Mouse (Mus musculus): ENCODE measurements around the gene Dcaf1. TPM values are rescaled to one million over a fixed set of nuclear protein-coding genes. Genes with fewer than 3 reads are reported as not detected.

The Dcaf1 gene
- polyA plus RNA-seq (2012; fragmentation: generic; extraction: Trizol) = 17.1 TPM
- long read RNA-seq, experiment 1 = 0 reads
- long read RNA-seq, experiment 2, partial matches to known transcripts = 0 of 3 reads
- long read RNA-seq, experiment 2, other reads (novel, unspliced or antisense) = 3 of 3 reads

DNA sequence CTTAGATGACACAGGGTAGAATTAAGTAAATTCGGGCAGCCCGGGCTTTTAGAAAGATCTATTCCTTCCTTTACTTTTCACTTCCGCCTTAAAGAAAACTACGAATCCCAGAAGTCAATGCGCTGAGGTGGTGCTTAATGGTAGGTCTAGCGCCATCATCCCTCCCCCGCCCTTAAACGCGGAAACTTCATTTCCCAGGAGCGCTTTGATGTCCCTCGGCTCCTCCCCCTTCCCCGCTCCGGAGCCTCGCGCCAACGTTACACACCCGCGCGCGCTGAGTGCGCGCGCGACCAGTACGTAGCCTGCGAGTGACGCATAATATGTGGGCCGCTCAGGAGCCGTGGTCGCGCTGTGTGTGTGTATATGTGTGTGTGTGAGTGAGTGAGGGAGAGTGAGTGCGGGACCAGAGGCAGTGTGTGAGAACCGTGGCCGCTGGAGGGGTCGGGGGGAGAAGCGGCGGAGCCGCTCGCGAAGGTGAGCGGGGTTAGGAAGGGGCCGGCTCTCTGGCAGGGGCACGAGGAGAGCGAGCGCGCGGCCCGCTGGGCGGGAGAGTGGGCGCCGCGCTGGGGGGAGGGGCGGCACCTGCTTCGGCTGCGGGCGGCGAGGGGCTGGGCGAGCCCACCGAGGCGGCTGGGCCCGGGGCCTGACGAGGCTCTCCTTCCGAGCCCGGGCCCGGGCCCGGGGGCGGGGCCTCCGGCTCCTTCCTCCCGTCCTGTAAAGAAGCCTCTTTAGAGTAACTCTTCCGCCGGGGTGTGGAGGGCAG, at the start of gene Dcaf1:
TSS of gene Dcaf1 (plus strand) at position 257 of the 763 bp plus-strand sequence.
- H3K79me2 ChIP-seq (ENCODE audit: control insufficient read depth, insufficient read depth) = peaks cover 46% of the 10 kb centered on the region
- TF ChIP-seq CEBPB (IDR thresholded peaks at IDR 0.05; ENCODE audit: low read depth) (no peak), MYOD1 (IDR thresholded peaks at IDR 0.05; ENCODE audit: control insufficient read depth, insufficient read length, low read depth) (no peak), USF1 (IDR thresholded peaks at IDR 0.05; ENCODE audit: low read depth) (no peak), FOSL1 (IDR thresholded peaks at IDR 0.05; ENCODE audit: insufficient read depth, low read length, poor library complexity, severe bottlenecking) (no peak), MAX (IDR thresholded peaks at IDR 0.05) (peak; percentile 52), MYOG (IDR thresholded peaks at IDR 0.05; ENCODE audit: control insufficient read depth, extremely low read depth, insufficient read length) (no peak), CTCF (IDR thresholded peaks at IDR 0.05; ENCODE audit: control insufficient read depth, insufficient read depth, insufficient read length) (no peak)

DNA sequence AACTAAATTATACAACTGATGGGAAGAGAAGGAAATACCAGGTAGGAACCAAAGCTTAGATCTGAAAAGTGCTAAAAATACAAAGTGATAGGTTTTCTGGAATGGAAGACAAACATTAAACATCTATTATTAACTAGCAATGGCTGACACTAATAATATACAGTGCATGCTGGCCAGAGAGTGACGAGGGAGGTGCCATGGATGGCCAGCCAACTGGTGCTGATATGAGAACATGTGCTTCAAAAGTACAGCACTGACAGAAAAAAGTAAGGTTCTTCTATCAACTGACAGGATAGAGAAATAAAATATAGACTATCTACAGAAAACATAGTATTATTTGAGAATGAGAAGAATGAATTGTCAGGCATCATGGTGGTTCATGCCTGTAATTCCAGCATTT, 45.6 kb upstream of the Dcaf1 start:
- Histone ChIP-seq H3K36me3 (ENCODE audit: control insufficient read depth, insufficient read depth) (no peaks in the 10 kb centered on the region), H3K79me3 (ENCODE audit: low read depth) (peaks cover 41% of the 10 kb centered on the region), H3K27me3 (ENCODE audit: control insufficient read depth, insufficient read depth, insufficient read length) (no peaks in the 10 kb centered on the region), H3K4me3 (ENCODE audit: insufficient read depth, poor library complexity, severe bottlenecking) (no peak overlapping the region), H3K79me2 (ENCODE audit: control insufficient read depth, insufficient read depth) (peaks cover 79% of the 10 kb centered on the region), H3ac (ENCODE audit: control insufficient read depth, insufficient read length, low read depth) (no peak overlapping the region)
- TF ChIP-seq FOSL1 (IDR thresholded peaks at IDR 0.05; ENCODE audit: insufficient read depth, low read length, poor library complexity, severe bottlenecking) (no peak), MAX (IDR thresholded peaks at IDR 0.05) (no peak), CTCF (IDR thresholded peaks at IDR 0.05; ENCODE audit: control insufficient read depth, insufficient read depth, insufficient read length) (no peak), CEBPB (IDR thresholded peaks at IDR 0.05; ENCODE audit: low read depth) (no peak)

More for the DNA sequence above, at the start of gene Dcaf1:
- no peaks in the 10 kb centered on the region for H3K27me3 ChIP-seq (ENCODE audit: control insufficient read depth, insufficient read depth, insufficient read length)
- H3ac ChIP-seq (ENCODE audit: control insufficient read depth, insufficient read length, low read depth) = peak within 1 kb of the TSS; percentile 62
- peaks cover 28% of the 10 kb centered on the region for H3K79me3 ChIP-seq (ENCODE audit: low read depth)
- no peaks in the 10 kb centered on the region for H3K36me3 ChIP-seq (ENCODE audit: control insufficient read depth, insufficient read depth)
- peak within 1 kb of the TSS; percentile 80 for H3K4me3 ChIP-seq (ENCODE audit: insufficient read depth, poor library complexity, severe bottlenecking)

DNA sequence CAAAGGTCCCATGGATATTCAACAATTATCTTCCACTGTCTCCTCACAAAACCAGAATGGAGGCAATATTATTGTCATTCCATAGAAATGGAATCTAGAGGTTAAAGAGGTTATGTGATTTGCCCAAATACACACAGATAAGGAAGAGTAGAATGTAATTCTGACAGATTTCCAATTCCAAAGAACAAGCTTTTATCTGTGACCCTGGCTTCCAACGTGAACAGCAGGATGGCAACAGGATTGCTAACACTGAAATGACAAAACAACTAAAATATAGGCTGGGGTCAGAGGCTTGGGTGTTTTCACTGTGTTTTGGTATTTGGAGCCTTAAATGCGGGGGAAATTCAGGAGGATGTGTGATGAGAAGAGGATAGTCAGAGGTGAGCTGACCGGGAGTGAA, 44.3 kb upstream of the Dcaf1 start:
- H3K27me3 ChIP-seq (ENCODE audit: control insufficient read depth, insufficient read depth, insufficient read length) = no peaks in the 10 kb centered on the region
- no peak overlapping the region for H3K4me3 ChIP-seq (ENCODE audit: insufficient read depth, poor library complexity, severe bottlenecking)
- peaks cover 41% of the 10 kb centered on the region for H3K79me3 ChIP-seq (ENCODE audit: low read depth)
- no peak overlapping the region for H3ac ChIP-seq (ENCODE audit: control insufficient read depth, insufficient read length, low read depth)
- peaks cover 84% of the 10 kb centered on the region for H3K79me2 ChIP-seq (ENCODE audit: control insufficient read depth, insufficient read depth)
- no peaks in the 10 kb centered on the region for H3K36me3 ChIP-seq (ENCODE audit: control insufficient read depth, insufficient read depth)
- TF ChIP-seq CEBPB (IDR thresholded peaks at IDR 0.05; ENCODE audit: low read depth) (no peak), CTCF (IDR thresholded peaks at IDR 0.05; ENCODE audit: control insufficient read depth, insufficient read depth, insufficient read length) (no peak), FOSL1 (IDR thresholded peaks at IDR 0.05; ENCODE audit: insufficient read depth, low read length, poor library complexity, severe bottlenecking) (no peak), MAX (IDR thresholded peaks at IDR 0.05) (no peak), MYOG (IDR thresholded peaks at IDR 0.05; ENCODE audit: control insufficient read depth, extremely low read depth, insufficient read length) (no peak), MYOD1 (IDR thresholded peaks at IDR 0.05; ENCODE audit: control insufficient read depth, insufficient read length, low read depth) (no peak), USF1 (IDR thresholded peaks at IDR 0.05; ENCODE audit: low read depth) (no peak)

DNA sequence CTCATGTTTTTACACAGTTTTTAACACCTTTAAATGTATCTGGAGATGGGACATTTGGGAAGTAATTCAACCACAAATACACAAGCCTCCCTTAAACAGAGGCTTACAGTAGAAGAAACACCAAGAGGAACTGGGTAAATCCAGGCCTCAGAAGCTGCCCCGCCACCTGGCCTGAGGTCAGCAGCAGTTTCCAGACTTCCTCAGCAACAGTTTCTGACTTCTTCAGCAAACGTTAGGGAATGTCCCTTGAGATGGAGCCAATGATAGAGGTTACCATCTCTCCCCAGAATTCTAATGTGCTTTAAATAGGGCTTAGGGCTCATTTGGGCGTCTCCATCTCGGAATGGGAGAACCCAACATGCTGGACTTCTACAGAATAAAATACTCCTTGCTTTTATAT, 43.4 kb upstream of the Dcaf1 start:
- Histone ChIP-seq H3K79me3 (ENCODE audit: low read depth) (peaks cover 46% of the 10 kb centered on the region), H3K79me2 (ENCODE audit: control insufficient read depth, insufficient read depth) (peaks cover 84% of the 10 kb centered on the region), H3K27me3 (ENCODE audit: control insufficient read depth, insufficient read depth, insufficient read length) (no peaks in the 10 kb centered on the region), H3K4me3 (ENCODE audit: insufficient read depth, poor library complexity, severe bottlenecking) (no peak overlapping the region), H3ac (ENCODE audit: control insufficient read depth, insufficient read length, low read depth) (no peak overlapping the region), H3K36me3 (ENCODE audit: control insufficient read depth, insufficient read depth) (no peaks in the 10 kb centered on the region)
- TF ChIP-seq CTCF (IDR thresholded peaks at IDR 0.05; ENCODE audit: control insufficient read depth, insufficient read depth, insufficient read length) (no peak), MYOD1 (IDR thresholded peaks at IDR 0.05; ENCODE audit: control insufficient read depth, insufficient read length, low read depth) (no peak), MYOG (IDR thresholded peaks at IDR 0.05; ENCODE audit: control insufficient read depth, extremely low read depth, insufficient read length) (no peak), USF1 (IDR thresholded peaks at IDR 0.05; ENCODE audit: low read depth) (no peak), MAX (IDR thresholded peaks at IDR 0.05) (no peak), FOSL1 (IDR thresholded peaks at IDR 0.05; ENCODE audit: insufficient read depth, low read length, poor library complexity, severe bottlenecking) (no peak), CEBPB (IDR thresholded peaks at IDR 0.05; ENCODE audit: low read depth) (no peak)

DNA sequence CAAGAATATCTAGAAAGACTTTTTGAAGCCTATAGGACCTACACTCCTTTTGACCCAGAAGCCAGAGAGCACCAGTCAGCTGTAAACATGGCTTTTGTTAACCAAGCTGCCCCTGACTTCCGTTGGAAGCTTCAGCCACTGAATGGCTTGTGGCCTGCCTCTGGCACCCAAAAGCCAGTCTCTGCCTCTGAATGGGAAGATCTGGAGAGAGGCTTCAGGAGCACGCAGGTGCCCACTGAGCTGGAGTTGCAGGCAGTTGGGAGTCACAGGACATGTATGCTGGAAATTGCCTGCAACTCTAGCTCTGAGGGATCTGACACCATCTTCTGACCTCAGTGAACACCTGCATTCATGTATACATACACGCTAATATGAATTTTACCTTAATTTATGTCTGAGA, 41.6 kb upstream of the Dcaf1 start:
- Histone ChIP-seq H3K36me3 (ENCODE audit: control insufficient read depth, insufficient read depth) (no peaks in the 10 kb centered on the region), H3K27me3 (ENCODE audit: control insufficient read depth, insufficient read depth, insufficient read length) (no peaks in the 10 kb centered on the region), H3K4me3 (ENCODE audit: insufficient read depth, poor library complexity, severe bottlenecking) (no peak overlapping the region), H3K79me2 (ENCODE audit: control insufficient read depth, insufficient read depth) (peaks cover 91% of the 10 kb centered on the region), H3K79me3 (ENCODE audit: low read depth) (peaks cover 48% of the 10 kb centered on the region), H3ac (ENCODE audit: control insufficient read depth, insufficient read length, low read depth) (no peak overlapping the region)
- TF ChIP-seq CEBPB (IDR thresholded peaks at IDR 0.05; ENCODE audit: low read depth) (no peak), MYOD1 (IDR thresholded peaks at IDR 0.05; ENCODE audit: control insufficient read depth, insufficient read length, low read depth) (no peak), CTCF (IDR thresholded peaks at IDR 0.05; ENCODE audit: control insufficient read depth, insufficient read depth, insufficient read length) (no peak), FOSL1 (IDR thresholded peaks at IDR 0.05; ENCODE audit: insufficient read depth, low read length, poor library complexity, severe bottlenecking) (no peak)
